Mouse (Mus musculus) midbrain, embryonic 15.5 days (tissue): ENCODE measurements around the gene Polr1c. TPM values are rescaled to one million over a fixed set of nuclear protein-coding genes. Genes with fewer than 3 reads are reported as not detected.

Source experiments
- ATAC-seq: fragments of 200-750 bp; cut with Nextera tagmentation; replicated peaks from 2 replicates; pipeline ENCODE4 v1.8.0; 2017; ENCODE audit warnings: moderate TSS enrichment
- H3K27ac ChIP-seq: fragments of 300-500 bp; sonication (generic); 2 replicates; pipeline ENCODE4 v1.5.1; 2015; ENCODE audit warnings: mild to moderate bottlenecking, inconsistent platforms
- H3K27me3 ChIP-seq: fragments of 300-500 bp; sonication (generic); replicated peaks from 2 replicates; pipeline ENCODE4 v1.6.1; 2015; ENCODE audit warnings: inconsistent platforms
- H3K36me3 ChIP-seq: fragments of 300-500 bp; sonication (generic); replicated peaks from 2 replicates; pipeline ENCODE4 v1.6.1; 2015; ENCODE audit warnings: inconsistent platforms
- H3K4me1 ChIP-seq: fragments of 300-500 bp; sonication (generic); 2 replicates; pipeline ENCODE4 v1.6.1; 2015; ENCODE audit warnings: inconsistent platforms
- H3K4me2 ChIP-seq: fragments of 300-500 bp; sonication (generic); 2 replicates; pipeline ENCODE4 v1.6.1; 2015; ENCODE audit warnings: inconsistent platforms, mild to moderate bottlenecking, moderate library complexity
- H3K4me3 ChIP-seq: fragments of 300-500 bp; sonication (generic); 2 replicates; pipeline ENCODE4 v1.5.1; 2015; ENCODE audit warnings: mild to moderate bottlenecking, inconsistent platforms
- H3K9ac ChIP-seq: fragments of 300-500 bp; sonication (generic); 2 replicates; pipeline ENCODE4 v1.6.1; 2015; ENCODE audit warnings: mild to moderate bottlenecking, inconsistent platforms
- H3K9me3 ChIP-seq: fragments of 300-500 bp; sonication (generic); 2 replicates; pipeline ENCODE4 v1.6.1; 2016; ENCODE audit warnings: inconsistent platforms
- WGBS: fragments of 180-500 bp; shearing (Covaris S2); methylation state at CpG from one replicate; pipeline ENCODE4 v1.1.7; 2015; ENCODE audit warnings: mixed read lengths; 5-methylcytosine and 5-hydroxymethylcytosine counted together
- polyA plus RNA-seq: library from polyadenylated mRNA; unstranded; fragments of >200 nt; fragmentation: Nextera tagmentation; extraction: Ambion mirVana; gene quantifications from 2 replicates; pipeline ENCODE4 v1.2.1, GENCODE M21; 2015

Polr1c gene
- polyA plus RNA-seq, 1 experiment from 2014 or later = 71.6 TPM

- H3K4me1 ChIP-seq = no peaks in the 10 kb centered on the region
- H3K4me3 ChIP-seq = no peak overlapping the region
- no peaks in the 10 kb centered on the region for H3K27me3 ChIP-seq
- H3K36me3 ChIP-seq = no peaks in the 10 kb centered on the region
- no peak for ATAC-seq
- 89% methylated on average over 6 of the region's 6 CpGs for WGBS
- H3K9me3 ChIP-seq = no peaks in the 10 kb centered on the region
- H3K27ac ChIP-seq = no peak overlapping the region
- H3K9ac ChIP-seq = no peak overlapping the region
- no peak overlapping the region for H3K4me2 ChIP-seq
These were observed 27.2 kb upstream of the Polr1c start for GRCm38 (mm10) chr17:46275034-46275433.

GRCm38 (mm10) chr17:46274465-46274864 lies 26.6 kb upstream of the Polr1c start:
- Histone ChIP-seq H3K4me3 (no peak overlapping the region), H3K4me1 (no peaks in the 10 kb centered on the region), H3K27me3 (no peaks in the 10 kb centered on the region), H3K4me2 (no peak overlapping the region), H3K36me3 (no peaks in the 10 kb centered on the region), H3K9me3 (no peaks in the 10 kb centered on the region), H3K27ac (no peak overlapping the region), H3K9ac (no peak overlapping the region)
- WGBS = 80% methylated on average over 6 of the region's 6 CpGs
- no peak for ATAC-seq

- Histone ChIP-seq H3K27me3 (no peaks in the 10 kb centered on the region), H3K9ac (no peak overlapping the region), H3K4me3 (no peak overlapping the region), H3K4me2 (no peak overlapping the region), H3K27ac (no peak overlapping the region), H3K9me3 (no peaks in the 10 kb centered on the region), H3K36me3 (no peaks in the 10 kb centered on the region), H3K4me1 (no peaks in the 10 kb centered on the region)
- WGBS = 60% methylated on average over 1 of the region's 1 CpGs
- ATAC-seq = no peak
These were observed 26.0 kb upstream of the Polr1c start for GRCm38 (mm10) chr17:46273803-46274236.

- no peak for ATAC-seq
- 91% methylated on average over 5 of the region's 5 CpGs for WGBS
- Histone ChIP-seq H3K27me3 (no peaks in the 10 kb centered on the region), H3K36me3 (no peaks in the 10 kb centered on the region), H3K4me1 (no peaks in the 10 kb centered on the region), H3K27ac (no peak overlapping the region), H3K4me3 (no peak overlapping the region), H3K9ac (no peak overlapping the region), H3K9me3 (no peaks in the 10 kb centered on the region), H3K4me2 (no peak overlapping the region)
These were observed 24.8 kb upstream of the Polr1c start for GRCm38 (mm10) chr17:46272675-46273074.

GRCm38 (mm10) chr17:46272058-46272457 lies 24.2 kb upstream of the Polr1c start:
- H3K9ac ChIP-seq = no peak overlapping the region
- no peaks in the 10 kb centered on the region for H3K9me3 ChIP-seq
- no peak for ATAC-seq
- WGBS = 91% methylated on average over 2 of the region's 2 CpGs
- H3K4me1 ChIP-seq = no peaks in the 10 kb centered on the region
- no peaks in the 10 kb centered on the region for H3K27me3 ChIP-seq
- H3K27ac ChIP-seq = no peak overlapping the region
- no peak overlapping the region for H3K4me3 ChIP-seq
- no peaks in the 10 kb centered on the region for H3K36me3 ChIP-seq
- no peak overlapping the region for H3K4me2 ChIP-seq

GRCm38 (mm10) chr17:46269771-46270534 lies 22.1 kb upstream of the Polr1c start:
- no peak overlapping the region for H3K9ac ChIP-seq
- H3K4me3 ChIP-seq = no peak overlapping the region
- no peak overlapping the region for H3K4me2 ChIP-seq
- no peaks in the 10 kb centered on the region for H3K9me3 ChIP-seq
- no peak overlapping the region for H3K27ac ChIP-seq
- ATAC-seq = no peak
- 0 out of 2 replicates have a peak, but pooled peaks cover 3% of the 10 kb centered on the region for H3K4me1 ChIP-seq
- 90% methylated on average over 19 of the region's 19 CpGs for WGBS
- no peaks in the 10 kb centered on the region for H3K36me3 ChIP-seq
- H3K27me3 ChIP-seq = no peaks in the 10 kb centered on the region

- Histone ChIP-seq H3K27ac (no peak overlapping the region), H3K4me1 (0 out of 2 replicates have a peak, but pooled peaks cover 3% of the 10 kb centered on the region), H3K27me3 (no peaks in the 10 kb centered on the region), H3K4me2 (no peak overlapping the region), H3K4me3 (no peak overlapping the region), H3K9me3 (no peaks in the 10 kb centered on the region), H3K36me3 (no peaks in the 10 kb centered on the region; the same call in 1 of the 2 replicates), H3K9ac (no peak overlapping the region)
- no peak for ATAC-seq
- WGBS = 86% methylated on average over 10 of the region's 10 CpGs
These were observed 20.3 kb upstream of the Polr1c start for GRCm38 (mm10) chr17:46268026-46268720.

GRCm38 (mm10) chr17:46267511-46267910 lies 19.7 kb upstream of the Polr1c start:
- H3K9me3 ChIP-seq = no peaks in the 10 kb centered on the region
- no peak overlapping the region for H3K4me2 ChIP-seq
- no peak overlapping the region for H3K4me3 ChIP-seq
- ATAC-seq = no peak
- no peak overlapping the region for H3K9ac ChIP-seq
- no peaks in the 10 kb centered on the region for H3K27me3 ChIP-seq
- H3K27ac ChIP-seq = no peak overlapping the region
- H3K4me1 ChIP-seq = 0 out of 2 replicates have a peak, but pooled peaks cover 3% of the 10 kb centered on the region
- no peaks in the 10 kb centered on the region; the same call in 1 of the 2 replicates for H3K36me3 ChIP-seq
- WGBS = 86% methylated on average over 7 of the region's 7 CpGs

GRCm38 (mm10) chr17:46266986-46267385 lies 19.1 kb upstream of the Polr1c start:
- no peaks in the 10 kb centered on the region for H3K27me3 ChIP-seq
- no peak overlapping the region for H3K4me3 ChIP-seq
- WGBS = 78% methylated on average over 6 of the region's 6 CpGs
- H3K4me1 ChIP-seq = 0 out of 2 replicates have a peak, but pooled peaks cover 3% of the 10 kb centered on the region
- no peak overlapping the region for H3K4me2 ChIP-seq
- no peaks in the 10 kb centered on the region; the same call in 1 of the 2 replicates for H3K36me3 ChIP-seq
- no peak for ATAC-seq
- H3K27ac ChIP-seq = no peak overlapping the region
- H3K9ac ChIP-seq = no peak overlapping the region
- H3K9me3 ChIP-seq = no peaks in the 10 kb centered on the region

- Histone ChIP-seq H3K27me3 (no peaks in the 10 kb centered on the region), H3K9ac (no peak overlapping the region), H3K27ac (no peak overlapping the region), H3K4me1 (0 out of 2 replicates have a peak, but pooled peaks cover 3% of the 10 kb centered on the region), H3K36me3 (no peaks in the 10 kb centered on the region; the same call in 1 of the 2 replicates), H3K4me3 (no peak overlapping the region), H3K9me3 (no peaks in the 10 kb centered on the region), H3K4me2 (no peak overlapping the region)
- WGBS = 29% methylated on average over 14 of the region's 14 CpGs
- ATAC-seq = peak; percentile 56
These were observed 18.2 kb upstream of the Polr1c start for GRCm38 (mm10) chr17:46265918-46266618.

- Histone ChIP-seq H3K27me3 (no peaks in the 10 kb centered on the region), H3K9ac (no peak overlapping the region)
These were observed 17.6 kb upstream of the Polr1c start for GRCm38 (mm10) chr17:46265502-46265901.

GRCm38 (mm10) chr17:46262201-46262694 lies 14.4 kb upstream of the Polr1c start:
- Histone ChIP-seq H3K9ac (no peak overlapping the region), H3K27ac (no peak overlapping the region), H3K9me3 (no peaks in the 10 kb centered on the region), H3K4me1 (0 out of 2 replicates have a peak, but pooled peaks cover 3% of the 10 kb centered on the region), H3K36me3 (peaks cover 2% of the 10 kb centered on the region; the same call in 1 of the 2 replicates), H3K27me3 (no peaks in the 10 kb centered on the region), H3K4me3 (no peak overlapping the region), H3K4me2 (no peak overlapping the region)
- 87% methylated on average over 5 of the region's 5 CpGs for WGBS
- ATAC-seq = no peak

More at GRCm38 (mm10) chr17:46265502-46265901, 17.6 kb upstream of the Polr1c start:
- H3K4me2 ChIP-seq = no peak overlapping the region
- H3K4me3 ChIP-seq = no peak overlapping the region
- H3K4me1 ChIP-seq = 0 out of 2 replicates have a peak, but pooled peaks cover 3% of the 10 kb centered on the region
- peak; percentile 21 for ATAC-seq
- WGBS = 86% methylated on average over 12 of the region's 12 CpGs
- no peaks in the 10 kb centered on the region; the same call in 1 of the 2 replicates for H3K36me3 ChIP-seq
- no peaks in the 10 kb centered on the region for H3K9me3 ChIP-seq
- H3K27ac ChIP-seq = no peak overlapping the region
